Mouse (Mus musculus) G1E (cell line): Measurements from ENCODE around the gene Clec1b.

Experiments used
- CTCF ChIP-seq: IDR thresholded peaks from 2 replicates; pipeline ENCODE4 v1.5.1; 2012; ENCODE audit warnings: low read depth, low read length, inconsistent platforms, mixed read lengths
- POLR2AphosphoS5 ChIP-seq: IDR thresholded peaks from 2 replicates; pipeline ENCODE4 v1.6.1; 2012; ENCODE audit warnings: low read depth, low read length, inconsistent platforms; ENCODE audit not compliant: insufficient replicate concordance
- TAL1 ChIP-seq: conservative IDR thresholded peaks from 2 replicates; pipeline ENCODE4 v1.6.1; 2012; ENCODE audit warnings: low read depth, low read length, inconsistent platforms, mixed read lengths

- TF ChIP-seq CTCF (no peak), TAL1 (no peak), POLR2AphosphoS5 (no peak)
Observed at GRCm38 (mm10) chr6:129393087-129393720, 3.9 kb upstream of the Clec1b start.
